Mouse (Mus musculus): Measurements from ENCODE around the gene Naa40.

DNA sequence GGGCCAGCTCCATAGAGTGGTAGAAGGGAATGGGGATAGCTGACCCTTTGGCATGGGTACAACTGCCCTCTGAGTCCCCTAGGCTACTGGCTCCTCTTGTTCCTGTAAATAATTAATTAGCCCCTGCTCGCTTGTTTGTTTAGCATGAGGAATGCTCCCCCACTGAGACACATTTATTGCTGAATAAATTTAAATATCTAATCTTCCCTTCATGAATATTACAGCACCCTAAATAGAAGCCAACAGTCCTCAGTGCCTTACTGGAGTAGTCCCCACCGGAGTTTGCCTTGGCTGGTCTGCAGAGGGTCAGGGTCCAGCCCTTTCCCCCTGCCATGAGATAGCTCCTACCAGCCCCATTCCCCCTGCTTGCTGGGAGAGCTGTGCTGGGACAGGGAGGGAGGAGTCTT lies 48.4 kb downstream of the Naa40 start:
- TF ChIP-seq CTCF (IDR thresholded peaks at IDR 0.05; ENCODE audit: control insufficient read depth, insufficient read depth, insufficient replicate concordance, low read depth, low read length) (no peak), POLR2A (IDR thresholded peaks at IDR 0.05; ENCODE audit: control insufficient read depth, low read depth, low read length) (no peak)

All from testis, adult 2 months (tissue).